Mouse (Mus musculus) retina, postnatal 1 day (tissue): Measurements from ENCODE around the gene Tbc1d17.
"Not testable (repeated sequence)": the region's sequence is repeated elsewhere in the genome, so short reads cannot be mapped to it uniquely, and the experiment has no call there.

Experiments used
- DNase-seq: peaks from one replicate; pipeline ENCODE4 v3.0.0-alpha.2; 2012

Gene Tbc1d17

GRCm38 (mm10) chr7:44848561-44849415 is at the start of gene Tbc1d17, which contains the start of gene Akt1s1:
Gene Tbc1d17 (minus strand): TSS chr7:44849079.
Gene Akt1s1 (plus strand): TSS chr7:44848991.
- DNase-seq: peak; percentile 100

GRCm38 (mm10) chr7:44898607-44899006 is 49.7 kb upstream of the Tbc1d17 start:
- DNase-seq: peak; percentile 28

- no peak for DNase-seq
Measured at GRCm38 (mm10) chr7:44896499-44896898, 47.6 kb upstream of the Tbc1d17 start.

GRCm38 (mm10) chr7:44895593-44896434 is 46.9 kb upstream of the Tbc1d17 start, which contains the start of gene Fuz:
Gene Fuz (plus strand): TSS chr7:44896079.
- DNase-seq: peak; percentile 99

- no peak for DNase-seq
Measured at GRCm38 (mm10) chr7:44895206-44895592, 46.3 kb upstream of the Tbc1d17 start.

- DNase-seq: no peak
Measured at GRCm38 (mm10) chr7:44894175-44894574, 45.3 kb upstream of the Tbc1d17 start.

GRCm38 (mm10) chr7:44893197-44893596 is 44.3 kb upstream of the Tbc1d17 start:
- no peak for DNase-seq

GRCm38 (mm10) chr7:44892276-44892921 is 43.5 kb upstream of the Tbc1d17 start, which contains the start of gene Med25:
Gene Med25 (minus strand): TSS chr7:44892712.
- peak; percentile 98 for DNase-seq

- no peak for DNase-seq
Measured at GRCm38 (mm10) chr7:44891611-44892010, 42.7 kb upstream of the Tbc1d17 start.

GRCm38 (mm10) chr7:44890737-44891136 is 41.9 kb upstream of the Tbc1d17 start:
- DNase-seq: no peak

- no peak for DNase-seq
Measured at GRCm38 (mm10) chr7:44890180-44890579, 41.3 kb upstream of the Tbc1d17 start.

- DNase-seq: no peak
Measured at GRCm38 (mm10) chr7:44888256-44889105, 39.6 kb upstream of the Tbc1d17 start.

- no peak for DNase-seq
Measured at GRCm38 (mm10) chr7:44886964-44887363, 38.1 kb upstream of the Tbc1d17 start.

GRCm38 (mm10) chr7:44884637-44885036 is 35.8 kb upstream of the Tbc1d17 start:
- DNase-seq: no peak

- no peak for DNase-seq
Measured at GRCm38 (mm10) chr7:44883036-44883435, 34.2 kb upstream of the Tbc1d17 start.

- no peak for DNase-seq
Measured at GRCm38 (mm10) chr7:44877833-44878232, 29.0 kb upstream of the Tbc1d17 start.

- not testable (repeated sequence) for DNase-seq
Measured at GRCm38 (mm10) chr7:44871774-44872173, 22.9 kb upstream of the Tbc1d17 start.

- no peak for DNase-seq
Measured at GRCm38 (mm10) chr7:44871181-44871580, 22.3 kb upstream of the Tbc1d17 start.

- no peak for DNase-seq
Measured at GRCm38 (mm10) chr7:44870614-44871013, 21.7 kb upstream of the Tbc1d17 start.

GRCm38 (mm10) chr7:44869697-44870528 is 21.0 kb upstream of the Tbc1d17 start, which contains the start of gene Ptov1:
Gene Ptov1 (minus strand): TSS chr7:44869788.
- DNase-seq: peak; percentile 100
